Mouse (Mus musculus) T-helper 17 cell (primary cell): Measurements from ENCODE around the gene Cradd.

Experiments used
- in situ Hi-C, 2 experiments: fragments of 300-600 bp; cut with MboI, MseI; formaldehyde crosslinking; loops; 1 replicate in 1 of 2; 2 replicates in 1 of 2; pipeline ENCODE4 v1.15.1; 2025; ENCODE audit warnings: high pct_unique_total_duplicates in 2 of 2

Cradd gene

DNA sequence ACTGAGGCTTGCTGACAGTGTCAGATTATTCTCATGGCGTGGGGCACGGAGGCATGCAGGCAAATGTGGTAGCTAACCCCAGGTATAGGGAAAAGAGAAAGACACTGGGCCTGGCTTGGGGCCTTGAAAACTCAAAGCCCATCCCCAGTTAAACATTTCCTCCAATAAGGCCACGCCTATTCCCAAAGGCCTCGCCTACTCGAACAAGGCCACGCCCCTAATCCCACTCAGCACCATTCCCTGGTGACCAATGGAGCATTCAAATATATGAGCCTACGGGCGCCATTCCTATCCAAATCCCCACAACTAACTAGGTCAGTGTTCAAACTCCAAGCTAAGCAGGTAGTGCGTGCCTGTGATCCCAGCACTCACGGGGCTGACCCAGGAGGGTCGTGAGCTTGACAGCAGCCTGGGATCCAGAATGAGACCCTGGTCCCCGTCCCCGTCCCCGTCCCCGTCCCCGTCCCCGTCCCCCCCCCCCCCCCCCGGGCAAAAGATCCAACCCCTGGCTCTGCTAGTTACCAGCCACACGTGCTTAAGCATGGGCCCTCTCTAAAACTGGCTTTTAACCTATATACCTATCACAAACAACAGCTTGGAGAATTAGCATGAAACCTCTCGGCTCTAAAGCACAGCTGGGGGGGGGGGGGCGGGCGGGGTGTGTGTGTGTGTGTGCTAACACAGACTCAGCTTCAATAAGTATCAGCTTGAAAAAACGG, 78.8 kb downstream of the Cradd start:
- in situ Hi-C loops: no loop called here

DNA sequence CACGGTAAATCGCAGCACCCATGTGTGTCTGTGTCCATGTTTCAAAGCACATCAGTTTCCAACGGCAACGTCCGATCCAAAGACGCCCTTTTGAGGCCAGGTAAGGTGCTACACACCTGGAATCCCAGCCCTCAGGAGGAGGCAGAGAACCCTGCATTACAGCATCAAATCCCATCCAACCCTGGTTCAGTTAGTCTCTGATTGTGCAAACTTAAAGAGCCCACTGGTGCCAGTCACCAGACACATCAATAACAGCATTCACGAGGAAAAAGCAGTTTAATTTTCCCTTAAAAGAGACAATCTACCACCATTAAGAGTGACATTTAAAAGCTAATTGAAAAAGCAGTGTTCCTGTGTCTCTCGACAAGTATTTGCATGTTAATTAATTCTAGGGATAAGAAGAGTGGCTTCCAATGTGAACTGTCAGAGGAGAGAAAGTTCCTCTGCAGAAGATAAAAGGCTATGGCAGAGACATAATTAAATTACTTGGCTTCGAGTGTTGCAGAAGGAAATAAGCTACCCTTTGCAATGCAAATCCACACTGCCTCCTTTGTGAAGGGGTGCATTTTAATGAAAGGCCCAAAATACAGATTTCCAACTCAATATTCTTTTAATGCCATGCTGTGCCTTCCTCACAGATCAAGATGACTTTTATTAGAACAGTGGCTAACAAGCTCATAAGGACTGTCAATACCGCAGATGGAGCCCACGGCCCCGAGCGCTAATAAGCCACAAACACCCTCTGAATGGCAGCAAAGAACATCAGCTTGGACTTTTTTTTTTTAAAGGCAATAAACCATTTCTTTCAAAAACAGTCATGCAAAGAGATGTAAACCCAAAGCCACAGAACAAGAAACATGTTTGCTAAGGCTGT, 84.5 kb downstream of the Cradd start:
- in situ Hi-C loops: no loop called here

DNA sequence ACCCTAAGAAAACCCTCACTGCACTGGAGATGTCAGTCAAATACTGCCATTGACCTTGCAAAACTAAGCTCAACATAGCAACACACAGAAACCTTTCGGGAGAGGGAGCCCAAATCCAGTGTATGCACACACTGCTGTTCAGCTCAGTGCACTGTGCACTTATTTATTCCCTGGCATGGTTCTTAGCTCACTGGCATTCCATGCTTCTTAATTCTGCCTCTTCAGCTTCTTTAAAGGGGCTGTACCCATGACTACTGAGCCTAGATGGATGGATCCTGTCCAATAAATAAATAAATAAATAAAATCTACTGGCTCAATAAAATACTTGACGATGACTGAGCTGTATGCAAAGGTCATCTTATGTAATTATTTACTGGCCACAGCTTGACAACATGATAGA, 85.3 kb downstream of the Cradd start:
- in situ Hi-C loops: no loop called here

DNA sequence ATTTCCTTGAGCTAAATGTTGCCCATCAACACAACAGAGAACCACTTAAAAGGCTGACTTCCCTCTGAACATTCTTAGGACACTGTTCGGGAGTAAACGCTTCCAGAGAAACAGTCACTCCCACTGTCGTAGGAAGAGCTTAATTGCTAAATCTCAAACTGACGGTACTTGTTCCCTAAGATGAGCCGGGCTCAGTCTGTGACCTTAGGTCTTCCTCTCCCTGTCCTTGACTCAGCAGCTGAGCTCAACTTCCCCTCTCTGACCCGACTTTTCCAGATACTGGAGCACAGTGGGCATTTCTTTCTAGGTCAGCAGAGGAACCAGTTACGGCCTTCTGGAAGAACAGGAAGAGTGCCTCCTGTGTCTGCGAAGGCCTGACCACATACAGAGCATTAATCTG, 87.7 kb downstream of the Cradd start:
- in situ Hi-C loops: no loop called here

DNA sequence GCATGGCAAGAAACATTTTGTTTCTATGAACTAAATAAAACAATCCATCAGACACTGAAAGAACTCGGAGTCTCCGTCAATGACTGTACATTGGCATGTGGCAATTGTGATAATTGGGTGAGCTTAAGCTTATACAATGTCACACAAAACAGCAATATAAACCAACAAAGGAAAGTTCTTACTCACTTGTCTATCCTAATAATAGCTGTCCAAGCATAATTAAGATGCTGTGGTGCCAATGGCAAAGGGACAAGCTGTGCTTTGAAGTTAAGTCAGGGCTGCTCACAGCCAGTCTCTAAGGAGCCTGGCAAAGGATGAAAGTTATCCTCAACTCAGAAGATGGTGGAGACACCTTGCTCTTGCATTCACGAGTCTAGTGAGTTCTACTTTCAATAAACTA, 89.3 kb downstream of the Cradd start:
- in situ Hi-C loops: no loop called here

DNA sequence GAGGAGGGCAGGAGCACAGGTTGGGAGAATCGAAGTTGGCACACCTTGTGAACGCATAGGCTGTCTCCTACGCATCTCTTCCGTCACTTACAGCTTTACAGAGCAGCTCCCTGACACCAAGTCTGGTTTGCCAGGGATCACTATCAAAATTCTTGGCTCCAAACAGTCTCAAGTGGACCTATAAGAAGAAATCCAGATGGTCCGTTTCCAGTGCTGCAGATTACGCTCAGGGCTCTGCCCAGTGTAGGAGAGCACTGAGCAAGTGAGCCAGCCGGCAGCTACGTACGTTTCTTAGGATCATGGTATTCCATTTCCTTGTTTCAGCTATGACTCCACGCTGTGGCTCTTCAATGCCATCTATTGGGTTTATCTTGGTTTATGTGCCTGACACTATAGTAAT, 90.9 kb downstream of the Cradd start:
- in situ Hi-C loops: no loop called here

DNA sequence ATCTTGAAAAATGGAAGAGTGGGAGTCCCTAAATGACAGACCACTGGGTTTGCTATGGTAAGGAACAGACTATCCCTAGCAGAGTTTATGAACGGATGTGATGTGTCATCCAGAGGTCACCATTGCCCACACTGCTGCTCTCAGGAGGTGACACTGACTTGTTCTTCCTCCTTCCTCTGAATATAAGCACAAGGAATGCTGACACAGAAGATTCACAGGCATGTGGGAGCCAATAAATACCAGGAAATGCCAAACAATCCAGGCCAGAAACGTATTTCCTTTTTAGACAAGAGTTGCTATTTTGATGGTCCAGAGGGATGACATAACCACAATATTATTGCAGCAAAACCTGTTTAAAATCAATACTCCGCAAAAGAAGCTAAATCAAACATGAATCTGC, 91.4 kb downstream of the Cradd start:
- in situ Hi-C loops: no loop called here

DNA sequence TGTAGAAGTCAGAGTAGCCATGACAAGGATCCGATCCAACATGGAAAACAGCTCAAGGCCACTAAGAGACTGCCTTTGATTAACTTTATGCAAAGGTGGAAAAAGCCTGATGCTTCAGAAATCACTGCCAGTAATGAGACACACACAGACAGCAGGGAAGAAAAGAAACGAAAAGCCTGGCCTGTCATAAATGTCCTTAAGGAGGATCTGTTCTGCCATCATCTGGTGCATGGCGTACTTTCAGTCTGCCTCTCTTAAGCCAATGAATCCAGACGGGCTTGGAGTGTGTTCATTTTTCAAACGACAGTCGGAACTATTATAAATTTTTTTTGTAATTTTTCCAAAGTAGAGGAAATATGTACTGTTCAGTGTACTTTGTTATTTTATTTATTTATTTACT, 95.7 kb downstream of the Cradd start:
- in situ Hi-C loops: no loop called here

DNA sequence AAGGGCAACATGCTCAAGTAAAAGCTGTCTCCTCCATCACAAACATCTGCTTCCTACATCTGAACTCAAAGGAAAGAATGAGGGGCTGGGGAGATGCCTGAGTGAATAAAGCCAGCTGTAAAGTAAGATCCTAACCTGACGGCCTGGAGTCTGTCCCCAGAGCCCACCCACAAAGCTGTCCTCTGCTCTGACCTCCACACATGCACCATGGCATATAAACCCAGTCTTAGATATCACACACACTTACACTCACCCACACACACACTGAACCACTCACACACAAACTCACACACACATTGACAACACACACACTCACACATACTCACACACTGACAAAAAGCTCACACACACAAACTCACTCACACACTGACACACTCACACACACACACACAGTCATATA, 96.3 kb downstream of the Cradd start:
- in situ Hi-C loops: no loop called here

DNA sequence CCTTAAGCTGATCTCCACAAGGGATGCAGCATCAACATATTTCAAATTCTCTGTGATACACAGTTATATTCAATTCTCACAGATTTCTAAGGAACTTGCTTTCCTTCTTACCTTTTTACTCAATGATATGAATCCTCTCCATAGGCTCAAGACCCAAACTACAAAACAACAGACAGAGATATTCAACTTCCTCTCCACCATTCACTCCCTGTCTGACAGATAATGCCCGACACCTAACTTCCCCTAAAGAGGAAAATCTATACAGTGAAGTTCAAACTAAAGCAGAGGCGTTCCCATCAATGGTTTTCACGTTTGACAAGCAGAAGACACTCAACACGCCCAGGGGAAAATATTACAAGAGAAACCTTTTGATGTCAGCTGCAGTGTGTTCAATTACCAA, 97.2 kb downstream of the Cradd start:
- in situ Hi-C loops: no loop called here

DNA sequence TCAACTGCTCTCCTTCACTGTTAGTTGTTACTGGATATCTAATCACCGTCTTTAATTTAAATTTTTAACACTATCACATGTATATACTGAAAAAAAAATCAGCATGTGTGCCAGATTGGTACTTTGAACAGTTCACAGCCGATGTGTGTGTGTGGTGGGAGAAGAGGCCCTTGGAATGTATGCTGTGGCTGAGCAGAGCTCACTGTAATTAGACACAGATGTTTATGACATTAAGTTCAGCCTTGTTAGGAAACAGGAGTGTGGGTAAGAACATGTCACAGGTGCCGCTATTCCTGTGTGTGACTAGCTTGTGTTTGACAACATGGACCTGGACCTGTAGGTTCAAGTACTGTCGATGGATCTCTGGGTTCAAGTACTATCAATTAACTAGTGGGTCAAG, 98.9 kb downstream of the Cradd start:
- in situ Hi-C loops: no loop called here

DNA sequence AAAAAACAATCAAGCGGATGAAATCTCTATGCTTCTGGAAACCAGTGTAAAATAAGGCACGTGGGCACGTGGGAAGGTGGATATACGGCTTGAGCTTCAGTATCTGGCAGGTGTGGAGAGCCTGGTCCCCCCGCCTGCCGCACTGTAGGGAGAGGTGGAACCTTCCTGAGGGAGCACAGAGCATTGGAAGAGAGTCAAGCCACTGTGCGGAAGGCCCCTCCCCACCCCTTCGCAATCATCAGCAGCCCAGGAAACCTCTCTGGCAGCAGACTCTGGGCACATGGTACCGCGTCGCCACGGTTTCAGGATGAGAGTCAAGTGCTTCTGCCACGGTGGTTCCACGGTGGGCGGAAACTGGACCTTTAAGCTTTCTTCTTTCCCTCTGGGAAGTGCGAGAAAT, 100.7 kb downstream of the Cradd start:
- in situ Hi-C loops: no loop called here

DNA sequence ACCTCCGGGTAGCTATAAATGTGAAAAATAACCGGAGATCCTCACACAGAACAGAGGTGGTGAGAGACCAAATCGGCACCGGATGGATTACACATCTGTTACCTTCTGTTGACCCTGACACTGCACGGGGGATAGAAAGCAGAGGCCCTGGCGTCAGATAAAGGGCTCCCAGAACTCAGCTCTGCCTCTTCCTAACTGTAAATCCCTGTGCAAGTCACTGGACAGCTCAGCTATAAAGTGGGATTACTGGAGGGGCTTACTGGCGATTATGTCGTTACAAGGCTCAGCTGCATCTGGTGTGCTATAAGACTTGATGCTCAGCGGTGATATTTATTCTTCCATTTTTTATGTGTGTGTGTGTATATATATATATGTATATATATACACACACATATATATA, 102.0 kb downstream of the Cradd start:
- in situ Hi-C loops: no loop called here

DNA sequence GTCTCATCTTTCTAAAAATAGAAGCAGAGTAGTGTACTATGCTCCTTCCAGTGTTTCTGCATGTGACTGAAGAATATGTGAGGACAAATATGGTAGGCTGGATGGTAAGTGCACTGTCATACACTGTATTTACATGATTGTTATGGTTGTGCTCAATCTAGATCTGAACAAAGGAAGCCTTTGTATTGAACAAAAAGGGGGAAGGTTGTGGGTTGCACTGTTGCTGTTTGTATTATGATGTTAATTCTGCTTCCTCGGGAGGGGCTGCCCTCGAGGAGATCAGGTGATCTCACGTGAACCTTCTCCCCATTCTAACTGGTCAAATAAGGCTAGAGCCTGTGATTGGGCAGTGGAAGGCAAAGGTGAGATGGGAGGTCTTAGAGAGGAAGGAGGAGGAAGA, 103.4 kb downstream of the Cradd start:
- in situ Hi-C loops: no loop called here

DNA sequence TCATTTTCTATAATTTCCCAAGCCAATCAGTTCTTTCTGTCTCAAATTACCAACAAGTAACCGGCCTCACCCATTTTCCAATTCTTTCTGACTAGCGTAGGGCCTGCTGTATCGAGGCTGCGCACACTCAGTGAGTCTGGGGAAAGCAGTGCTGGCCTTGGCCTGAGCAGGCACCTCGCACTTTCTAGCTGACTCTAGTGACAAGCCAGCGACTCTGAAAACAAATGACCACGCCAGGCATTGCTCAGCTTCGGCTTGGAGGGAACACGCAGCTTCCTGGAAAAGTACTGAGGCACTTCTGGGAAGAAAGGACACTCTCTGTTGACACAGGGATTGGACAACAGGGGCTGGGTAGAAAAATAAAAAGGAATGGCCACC, 105.3 kb downstream of the Cradd start:
- in situ Hi-C loops: no loop called here

DNA sequence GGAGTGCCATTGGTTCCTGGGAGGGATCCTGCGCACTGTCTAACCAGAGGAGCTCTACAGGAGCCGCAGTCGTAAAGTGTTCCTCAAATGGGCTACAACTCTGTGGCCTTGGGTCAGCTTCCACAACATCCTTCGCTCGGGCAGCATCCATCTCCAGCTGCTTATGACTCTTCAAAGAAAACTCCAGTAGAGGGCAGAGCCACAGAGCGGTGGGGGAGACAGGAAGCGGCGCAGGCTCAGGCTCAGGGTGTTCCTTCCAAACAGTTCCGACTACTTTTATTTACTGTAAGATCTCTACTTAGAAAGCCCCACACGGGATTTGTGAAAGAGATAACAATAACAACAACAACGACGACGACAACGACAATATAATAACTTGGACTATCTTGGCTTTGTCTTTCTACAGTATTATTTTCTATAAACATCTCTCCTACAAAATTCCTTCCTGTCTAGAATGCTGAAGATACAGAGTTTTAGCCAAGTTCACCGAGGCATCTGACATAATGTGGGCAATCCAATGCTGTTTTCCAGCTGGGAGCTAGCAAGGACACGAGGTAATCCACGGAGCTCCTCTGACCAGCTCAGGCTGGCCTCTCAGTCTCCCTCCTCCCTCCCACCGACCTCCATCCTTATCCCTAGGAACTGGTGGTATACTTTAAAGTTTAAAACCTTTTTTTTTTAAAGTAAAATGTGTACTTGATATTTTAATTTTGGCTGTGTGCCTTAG, 105.8 kb downstream of the Cradd start:
- in situ Hi-C loops: no loop called here

DNA sequence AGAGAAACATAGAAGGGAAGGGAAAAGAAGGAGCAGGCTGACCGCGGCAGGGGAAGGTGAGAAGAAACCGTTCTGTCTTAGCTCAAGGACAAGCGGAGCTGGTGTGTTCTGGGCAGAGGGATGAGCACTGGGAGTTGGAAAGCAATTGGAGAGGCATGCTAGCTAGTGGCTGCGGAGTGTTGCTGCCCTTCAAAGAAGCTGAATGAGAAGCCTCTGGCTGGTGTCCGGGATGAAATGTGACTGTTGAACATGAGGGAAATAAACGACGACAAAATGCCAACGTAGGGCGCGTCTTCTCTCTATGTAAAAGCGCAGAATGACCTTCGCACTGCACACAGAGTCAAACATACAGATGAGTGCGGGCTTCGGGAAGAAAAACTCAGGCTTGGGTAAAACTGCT, 108.6 kb downstream of the Cradd start:
- in situ Hi-C loops: no loop called here

DNA sequence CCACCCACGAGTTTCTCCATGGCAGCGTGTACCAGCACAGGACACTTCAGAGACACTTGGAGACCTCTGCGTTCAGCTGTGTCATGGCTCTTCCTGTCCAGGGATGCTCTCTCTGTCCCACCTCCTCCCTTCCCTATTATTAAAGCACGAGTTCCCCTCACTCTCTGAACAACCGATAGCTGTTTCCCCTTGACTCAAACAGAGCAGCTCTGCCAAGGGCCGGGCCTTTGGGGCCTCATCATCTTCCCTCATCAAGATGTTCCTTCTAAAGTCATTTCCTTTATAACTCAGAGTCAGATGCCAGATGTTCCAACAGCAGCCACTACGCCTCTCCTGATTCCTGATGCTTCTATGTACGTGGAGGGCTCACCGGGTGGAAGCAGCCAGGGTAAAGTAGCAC, 110.1 kb downstream of the Cradd start:
- in situ Hi-C loops: no loop called here

DNA sequence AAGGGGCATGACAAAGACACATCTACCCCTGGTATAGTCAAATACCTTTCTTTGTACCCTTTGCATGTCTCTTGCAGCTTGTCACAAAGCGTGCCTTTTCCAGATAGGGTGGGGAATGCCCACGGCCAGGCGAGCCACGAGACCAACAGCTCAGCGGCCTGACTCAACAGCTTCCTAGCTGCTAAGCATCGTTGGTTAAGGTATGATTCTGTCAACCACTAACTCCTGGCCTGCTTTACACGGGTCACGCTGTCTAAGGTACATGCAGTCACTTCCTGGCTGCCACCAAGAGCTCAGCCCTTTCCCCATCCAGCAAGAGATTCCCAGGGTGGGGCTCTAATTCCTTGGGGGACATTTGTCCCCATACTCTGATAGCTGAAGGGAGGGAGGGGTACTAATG, 110.6 kb downstream of the Cradd start:
- in situ Hi-C loops: no loop called here

DNA sequence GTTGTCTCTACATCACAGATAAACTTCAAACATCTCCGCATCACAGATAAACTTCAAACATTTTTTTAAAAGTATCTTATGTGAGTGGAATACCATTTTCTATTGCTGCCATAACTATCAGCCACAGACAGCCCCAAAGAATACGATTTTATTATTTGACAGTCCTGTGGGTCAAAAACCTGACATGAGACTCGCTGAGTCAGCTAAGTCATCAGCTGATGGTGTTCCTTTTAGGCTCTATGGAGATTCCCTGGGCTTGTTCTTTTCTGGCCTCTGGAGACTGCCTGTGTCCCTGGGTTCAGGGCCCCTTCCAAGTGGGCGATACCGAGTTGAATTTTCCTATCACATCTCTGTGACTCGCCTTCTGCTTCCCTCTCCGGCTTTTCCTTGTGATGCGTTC, 112.3 kb downstream of the Cradd start:
- in situ Hi-C loops: no loop called here

DNA sequence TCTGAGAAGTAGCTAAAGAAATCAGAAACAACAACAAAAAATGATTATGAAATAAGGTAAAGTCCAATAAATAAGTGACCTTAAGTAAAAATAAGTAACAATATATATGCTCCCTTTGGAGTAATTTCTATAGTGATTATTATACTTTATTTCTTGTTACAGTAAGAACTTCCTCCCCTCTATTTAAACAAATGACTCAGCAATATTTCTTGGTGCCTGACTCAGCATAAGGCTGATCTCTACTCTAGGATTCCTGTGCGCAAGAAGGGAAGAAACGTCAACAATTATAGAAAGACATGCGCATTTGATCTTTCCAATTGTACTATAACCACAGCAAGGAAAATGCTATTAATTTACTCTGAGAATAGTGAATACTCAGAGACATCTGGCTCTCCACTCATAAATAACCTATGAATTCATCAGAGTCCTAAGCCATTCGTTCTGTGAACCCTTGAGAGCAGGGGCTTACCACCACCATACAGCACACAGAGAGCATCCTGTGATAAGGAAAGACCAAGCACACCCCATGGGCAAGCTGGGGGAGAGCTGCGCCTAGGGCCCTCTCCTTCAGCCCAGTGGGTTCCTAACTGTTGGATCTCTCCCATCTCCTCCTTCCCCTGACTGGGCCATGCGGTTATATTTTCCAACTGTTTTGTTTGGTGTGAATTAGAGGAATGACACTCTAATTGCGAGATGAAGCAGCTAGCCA, 113.1 kb downstream of the Cradd start:
- in situ Hi-C loops: no loop called here

DNA sequence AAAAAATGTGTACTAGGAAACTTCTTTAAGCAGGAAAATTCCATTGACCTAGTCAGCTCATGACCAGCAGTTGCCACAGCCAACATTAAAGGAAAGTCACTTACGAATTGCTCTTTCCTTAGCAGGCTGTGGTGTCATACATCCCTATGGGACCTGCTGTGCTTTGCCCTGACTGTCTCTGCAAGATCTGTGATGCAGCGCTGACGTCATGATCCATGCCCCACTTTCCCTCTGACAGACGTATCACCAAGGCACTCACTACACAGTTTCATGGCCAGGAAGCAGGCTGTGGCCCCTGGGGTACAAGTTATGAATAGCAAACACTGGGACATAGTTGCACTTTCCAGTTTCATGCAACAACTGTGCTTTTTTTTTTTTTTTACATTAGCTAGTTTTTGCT, 113.8 kb downstream of the Cradd start:
- in situ Hi-C loops: no loop called here
